Mouse (Mus musculus) urinary bladder, postnatal 14 days (tissue): ENCODE results near the gene Hrh3.

Source experiments
- DNase-seq: peaks from one replicate; pipeline ENCODE4 v3.0.0; 2021; ENCODE audit warnings: low spot score

Hrh3 gene

GRCm38 (mm10) chr2:180063338-180064131 lies 40.8 kb downstream of the Hrh3 start:
- DNase-seq: no peak

- no peak for DNase-seq
Measured at GRCm38 (mm10) chr2:180053001-180053400, 51.3 kb downstream of the Hrh3 start.

DNA sequence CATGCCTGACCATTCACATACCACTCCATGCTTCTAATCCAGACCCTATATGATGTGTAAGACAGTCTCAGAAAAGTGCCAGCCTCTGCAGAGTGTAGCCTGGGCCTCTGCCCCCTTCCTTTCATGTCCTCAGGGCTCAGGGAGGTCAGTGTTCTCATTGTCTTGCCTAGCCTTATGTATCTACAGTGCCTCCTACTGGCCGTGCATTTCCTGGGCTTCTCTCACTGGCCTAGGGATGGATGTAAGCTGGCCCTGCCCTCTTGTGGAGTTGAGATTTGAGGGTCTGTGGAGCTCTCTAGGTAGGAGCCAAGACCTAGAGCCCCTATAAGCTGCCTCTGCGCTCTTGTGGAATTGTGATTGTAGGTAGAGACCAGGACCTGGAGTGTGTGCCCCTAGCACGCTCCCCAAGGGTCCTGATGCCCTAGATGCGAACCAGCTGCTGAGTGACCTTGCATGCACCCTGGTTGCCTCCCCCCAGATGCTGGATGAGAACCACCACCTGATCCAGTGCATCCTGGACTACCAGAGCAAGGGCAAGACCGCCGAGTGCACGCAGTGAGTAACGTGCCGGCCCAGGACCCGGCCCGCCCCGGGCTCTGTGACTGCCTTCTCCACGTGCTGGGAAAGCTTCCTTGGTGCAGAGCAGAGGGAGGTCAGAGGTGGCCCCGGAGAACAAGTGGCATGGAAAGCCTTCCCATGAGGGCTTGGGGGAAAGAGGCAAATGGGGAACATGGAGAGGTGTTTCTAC lies 52.1 kb downstream of the Hrh3 start:
- no peak for DNase-seq

DNA sequence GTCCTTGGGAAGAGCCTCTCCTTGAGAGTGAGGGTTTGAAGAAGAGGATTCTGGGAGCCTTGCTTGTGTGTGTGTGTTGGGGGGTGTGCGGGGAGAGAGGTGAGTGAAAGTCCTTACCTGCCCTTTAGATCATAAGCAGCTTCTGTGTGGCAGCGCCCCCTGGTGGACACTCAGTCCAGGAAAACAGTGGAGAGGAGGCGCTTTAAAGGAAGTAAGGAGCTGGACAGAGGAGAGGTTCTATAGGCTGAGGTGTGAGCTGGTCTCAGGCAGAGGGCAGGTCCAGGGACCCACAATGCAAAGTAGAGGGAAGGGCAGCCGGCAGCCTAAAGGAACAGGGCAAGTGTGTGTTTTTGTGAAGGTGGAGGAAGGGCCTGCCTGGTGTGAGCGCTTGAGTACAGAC lies 53.3 kb downstream of the Hrh3 start:
- peak; percentile 87 for DNase-seq
